ENCODE assay signal across 8 mouse cellular contexts in genomic region chr1:86045848-86046805, GRCm38 (mm10). TPM values are rescaled to one million over a fixed set of nuclear protein-coding genes. Genes with fewer than 3 reads are reported as not detected.
A peak's percentile ranks its signal among the peaks of the same experiment; 100 is the strongest.
DNase-seq lines count a peak whose midpoint lies in the region; ATAC-seq lines count a peak whose summit lies in the region.

TSS of gene 2810459M11Rik (plus strand) at chr1:86045863.

- H3K4me3 ChIP-seq in heart, embryonic 11.5 days (ENCODE audit: low read depth, low read length) = peak within 1 kb of the TSS; percentile 57
- peak within 1 kb of the TSS; percentile 71 for H3K4me3 ChIP-seq in forebrain, embryonic 10.5 days
- peak within 1 kb of the TSS; percentile 59 for H3K4me3 ChIP-seq in liver, embryonic 13.5 days (replicated peaks)
- peak within 1 kb of the TSS; percentile 54 for H3K4me3 ChIP-seq in neural tube, embryonic 11.5 days (ENCODE audit: low read depth, low read length)

- no peak for DNase-seq in heart, postnatal 25 days (ENCODE audit: low spot score)
- DNase-seq in ZHBTc4 (ENCODE audit: low read depth, low spot score) (peak; percentile 68), adipocyte (ENCODE audit: low spot score) (no peak)
- peak; percentile 57 for DNase-seq in forebrain, embryonic 10.5 days (ENCODE audit: extremely low spot score, low spot score)
- peak; percentile 39 for DNase-seq in induced T-regulatory cell, adult 2 months (ENCODE audit: low read depth)
- no peak for DNase-seq in liver, embryonic 13.5 days
- DNase-seq in neural tube, embryonic 11.5 days (ENCODE audit: low spot score) = peak; percentile 65

- peak; percentile 53; the same call in 1 of the 2 replicates for ATAC-seq in heart, embryonic 11.5 days (replicated peaks; ENCODE audit: insufficient number of reproducible peaks, low FRiP score, low TSS enrichment)
- ATAC-seq in liver, embryonic 13.5 days (ENCODE audit: low read depth) = peak; percentile 36
- peak; percentile 81 for ATAC-seq in neural tube, embryonic 11.5 days (ENCODE audit: insufficient read depth, low FRiP score, low TSS enrichment)

- H3K27ac ChIP-seq in heart, embryonic 11.5 days (ENCODE audit: low read depth, low read length) = no peak within 1 kb of the TSS
- H3K27ac ChIP-seq in forebrain, embryonic 10.5 days = peak within 1 kb of the TSS; percentile 75
- H3K27ac ChIP-seq in liver, embryonic 13.5 days = peak within 1 kb of the TSS; percentile 73
- H3K27ac ChIP-seq in neural tube, embryonic 11.5 days (ENCODE audit: low read depth, low read length) = no peak within 1 kb of the TSS

- intact Hi-C loops in heart, postnatal 25 days (cut with DNase I) = no loop called here

- peak within 1 kb of the TSS; percentile 97 for H3K4me2 ChIP-seq in heart, embryonic 11.5 days
- peak within 1 kb of the TSS; percentile 61 for H3K4me2 ChIP-seq in liver, embryonic 13.5 days
- H3K4me2 ChIP-seq in neural tube, embryonic 11.5 days (ENCODE audit: low read depth) = peak within 1 kb of the TSS; percentile 94

- H3K9ac ChIP-seq in heart, embryonic 11.5 days (ENCODE audit: low read depth, low read length) = peak within 1 kb of the TSS; percentile 59
- H3K9ac ChIP-seq in liver, embryonic 13.5 days = peak within 1 kb of the TSS; percentile 67
- peak within 1 kb of the TSS; percentile 57 for H3K9ac ChIP-seq in neural tube, embryonic 11.5 days (ENCODE audit: low read length)

- H3K4me1 ChIP-seq in heart, embryonic 11.5 days (ENCODE audit: control insufficient read depth, insufficient read depth, low read length) = peaks cover 4% of the 10 kb centered on the region; the same call in 1 of the 2 replicates
- peaks cover 19% of the 10 kb centered on the region for H3K4me1 ChIP-seq in forebrain, embryonic 10.5 days
- no peaks in the 10 kb centered on the region for H3K4me1 ChIP-seq in liver, embryonic 13.5 days (replicated peaks)
- H3K4me1 ChIP-seq in neural tube, embryonic 11.5 days (ENCODE audit: control insufficient read depth, insufficient read depth, low read length) = 0 out of 2 replicates have a peak, but pooled peaks cover 4% of the 10 kb centered on the region

- H3K9me3 ChIP-seq in heart, embryonic 11.5 days (replicated peaks; ENCODE audit: control insufficient read depth, low read length) = no peaks in the 10 kb centered on the region; the same call in 1 of the 2 replicates
- H3K9me3 ChIP-seq in forebrain, embryonic 10.5 days = peaks cover 12% of the 10 kb centered on the region
- no peaks in the 10 kb centered on the region for H3K9me3 ChIP-seq in liver, embryonic 13.5 days (replicated peaks)
- H3K9me3 ChIP-seq in neural tube, embryonic 11.5 days (ENCODE audit: control insufficient read depth, low read length) = 0 out of 2 replicates have a peak, but pooled peaks cover 3% of the 10 kb centered on the region

- H3K27me3 ChIP-seq in heart, embryonic 11.5 days (ENCODE audit: control insufficient read depth, insufficient read depth, low read length) = peaks cover 52% of the 10 kb centered on the region
- H3K27me3 ChIP-seq in forebrain, embryonic 10.5 days (ENCODE audit: poor library complexity, severe bottlenecking) = peaks cover 65% of the 10 kb centered on the region
- peaks cover 68% of the 10 kb centered on the region for H3K27me3 ChIP-seq in liver, embryonic 13.5 days
- peaks cover 32% of the 10 kb centered on the region for H3K27me3 ChIP-seq in neural tube, embryonic 11.5 days (ENCODE audit: control insufficient read depth, insufficient read depth, low read length)

- WGBS in heart, embryonic 11.5 days (ENCODE audit: insufficient replicate concordance) = under 1% methylated on average over 101 of the region's 110 CpGs
- WGBS in forebrain, embryonic 10.5 days = under 1% methylated on average over 107 of the region's 110 CpGs
- 1% methylated on average over 103 of the region's 110 CpGs for WGBS in liver, embryonic 13.5 days (ENCODE audit: insufficient replicate concordance)
- under 1% methylated on average over 92 of the region's 110 CpGs for WGBS in neural tube, embryonic 11.5 days

- H3K36me3 ChIP-seq in heart, embryonic 11.5 days (ENCODE audit: control insufficient read depth, insufficient read depth, low read length) = no peaks in the 10 kb centered on the region
- H3K36me3 ChIP-seq in forebrain, embryonic 10.5 days (replicated peaks) = no peaks in the 10 kb centered on the region
- peaks cover 4% of the 10 kb centered on the region; the same call in 1 of the 2 replicates for H3K36me3 ChIP-seq in liver, embryonic 13.5 days
- no peaks in the 10 kb centered on the region for H3K36me3 ChIP-seq in neural tube, embryonic 11.5 days (ENCODE audit: control insufficient read depth, insufficient read depth, low read length)

RNA-seq across cellular contexts. Expression of gene 2810459M11Rik, which starts in this region (rescaled TPM):
- polyA plus RNA-seq in heart, embryonic 11.5 days (2014; fragmentation: Nextera tagmentation; extraction: Ambion mirVana) = 0.35 and 0.74 TPM in 2 replicates
- total RNA-seq in heart, postnatal 25 days (2021) = not detected
- polyA plus RNA-seq in forebrain, embryonic 10.5 days (2016; fragmentation: Nextera tagmentation; extraction: Ambion mirVana) = 0.22 and 0.26 TPM in 2 replicates
- polyA plus RNA-seq in liver, embryonic 13.5 days (2015; fragmentation: Nextera tagmentation; extraction: Ambion mirVana) = 16.0 and 17.4 TPM in 2 replicates
- 0.68 and 0.87 TPM in 2 replicates for polyA plus RNA-seq in neural tube, embryonic 11.5 days (2014; fragmentation: Nextera tagmentation; extraction: Ambion mirVana)

Comparison
In these comparisons a context has a peak if more than half of its experiments do, and no peak if none do; other contexts are left out.
1. Peak in ATAC-seq, H3K4me3 ChIP-seq, H3K9ac ChIP-seq and H3K4me2 ChIP-seq in heart, embryonic 11.5 days; RNA of the gene not detected or under 1 TPM.
2. Peak in DNase-seq, H3K4me3 ChIP-seq and H3K27ac ChIP-seq in forebrain, embryonic 10.5 days; RNA of the gene not detected or under 1 TPM.
3. Peak in DNase-seq, ATAC-seq, H3K4me3 ChIP-seq, H3K9ac ChIP-seq and H3K4me2 ChIP-seq in neural tube, embryonic 11.5 days; RNA of the gene not detected or under 1 TPM.
4. DNase-seq: peak in ZHBTc4 (single experiment) and induced T-regulatory cell, adult 2 months (single experiment); none in heart, postnatal 25 days (single experiment), liver, embryonic 13.5 days (single experiment) and adipocyte (single experiment).
5. Peak in every context shown above with its lines, with median percentiles within 50 percentile points of each other: ATAC-seq, H3K4me2 ChIP-seq, H3K4me3 ChIP-seq and H3K9ac ChIP-seq.